Mouse (Mus musculus) stomach, embryonic 16.5 days (tissue): ENCODE measurements around the gene Slc51a. TPM values are rescaled to one million over a fixed set of nuclear protein-coding genes. Genes with fewer than 3 reads are reported as not detected.

Experiments
- ATAC-seq: fragments of 200-750 bp; cut with Nextera tagmentation; 2 replicates; pipeline ENCODE4 v1.8.0; 2017; ENCODE audit warnings: moderate number of reproducible peaks, moderate TSS enrichment; ENCODE audit not compliant: insufficient read depth, low FRiP score
- H3K27ac ChIP-seq: fragments of 300-500 bp; sonication (generic); 2 replicates; pipeline ENCODE4 v1.5.1; 2014; ENCODE audit warnings: low read length
- H3K27me3 ChIP-seq: fragments of 300-500 bp; sonication (generic); 2 replicates; pipeline ENCODE4 v1.6.1; 2014; ENCODE audit warnings: low read length, control low read depth, mixed read lengths; ENCODE audit not compliant: control insufficient read depth, insufficient read depth
- H3K36me3 ChIP-seq: fragments of 300-500 bp; sonication (generic); 2 replicates; pipeline ENCODE4 v1.6.1; 2014; ENCODE audit warnings: low read length; ENCODE audit not compliant: control insufficient read depth, insufficient read depth
- H3K4me1 ChIP-seq: fragments of 300-500 bp; sonication (generic); 2 replicates; pipeline ENCODE4 v1.6.1; 2014; ENCODE audit warnings: low read length, control low read depth, mixed read lengths; ENCODE audit not compliant: control insufficient read depth, insufficient read depth
- H3K4me2 ChIP-seq: fragments of 300-500 bp; sonication (generic); 2 replicates; pipeline ENCODE4 v1.6.1; 2014; ENCODE audit warnings: low read depth, low read length, mixed read lengths
- H3K4me3 ChIP-seq: fragments of 300-500 bp; sonication (generic); replicated peaks from 2 replicates; pipeline ENCODE4 v1.5.1; 2014; ENCODE audit warnings: mild to moderate bottlenecking, low read length
- H3K9ac ChIP-seq: fragments of 300-500 bp; sonication (generic); 2 replicates; pipeline ENCODE4 v1.6.1; 2014; ENCODE audit warnings: low read length
- H3K9me3 ChIP-seq: fragments of 300-500 bp; sonication (generic); replicated peaks from 2 replicates; pipeline ENCODE4 v1.6.1; 2016; ENCODE audit warnings: low read length, control low read depth; ENCODE audit not compliant: control insufficient read depth
- WGBS: fragments of 180-500 bp; shearing (Covaris S2); extraction: QIAGEN DNeasy Blood & Tissue Kit; methylation state at CpG from one replicate; pipeline ENCODE4 v1.1.7; 2014; 5-methylcytosine and 5-hydroxymethylcytosine counted together
- polyA plus RNA-seq: library from polyadenylated mRNA; unstranded; fragments of >200 nt; fragmentation: Nextera tagmentation; extraction: Ambion mirVana; gene quantifications from 2 replicates; pipeline ENCODE4 v1.2.1, GENCODE M21; 2015

Gene Slc51a
- polyA plus RNA-seq, 1 experiment from 2014 or later: 12.0 TPM

GRCm38 (mm10) chr16:32431047-32431591 lies 56.6 kb downstream of the Slc51a start:
- Histone ChIP-seq H3K4me1 (peaks cover 16% of the 10 kb centered on the region), H3K9me3 (no peaks in the 10 kb centered on the region), H3K27me3 (no peaks in the 10 kb centered on the region), H3K27ac (peak overlapping the region; percentile 90), H3K4me2 (peak overlapping the region; percentile 60), H3K36me3 (no peaks in the 10 kb centered on the region), H3K9ac (peak overlapping the region; percentile 93), H3K4me3 (peak overlapping the region; percentile 95)
- ATAC-seq: no peak
- WGBS: 1% methylated on average over 28 of the region's 28 CpGs

- peak; percentile 97 for ATAC-seq
- Histone ChIP-seq H3K9ac (peak within 1 kb of the TSS; percentile 93), H3K4me1 (peaks cover 16% of the 10 kb centered on the region), H3K36me3 (no peaks in the 10 kb centered on the region), H3K9me3 (no peaks in the 10 kb centered on the region), H3K27me3 (no peaks in the 10 kb centered on the region), H3K4me3 (peak within 1 kb of the TSS; percentile 95), H3K27ac (peak within 1 kb of the TSS; percentile 90), H3K4me2 (peak within 1 kb of the TSS; percentile 60)
- under 1% methylated on average over 54 of the region's 54 CpGs for WGBS
These were observed 57.1 kb downstream of the Slc51a start, which contains the start of gene Pcyt1a for GRCm38 (mm10) chr16:32430474-32431046. TSS of gene Pcyt1a (plus strand) at chr16:32430921.

- ATAC-seq: no peak
- 91% methylated on average over 3 of the region's 3 CpGs for WGBS
- no peak overlapping the region for H3K4me2 ChIP-seq
- no peak overlapping the region for H3K9ac ChIP-seq
- H3K27ac ChIP-seq: no peak overlapping the region
- H3K9me3 ChIP-seq: no peaks in the 10 kb centered on the region
- no peaks in the 10 kb centered on the region for H3K36me3 ChIP-seq
- peaks cover 16% of the 10 kb centered on the region for H3K4me1 ChIP-seq
- H3K27me3 ChIP-seq: no peaks in the 10 kb centered on the region
- H3K4me3 ChIP-seq: no peak overlapping the region
These were observed 60.2 kb downstream of the Slc51a start for GRCm38 (mm10) chr16:32427506-32427905.

Other genes with a start within 250 kb of the Slc51a start
- gene Fbxo45, start 240.7 kb downstream of the Slc51a start, polyA plus RNA-seq: 3.5 and 4.3 TPM in 2 replicates
- 18.4 and 19.5 TPM in 2 replicates for gene Wdr53, start 240.7 kb downstream of the Slc51a start, polyA plus RNA-seq
- 0.15 TPM in 1 of 2 replicates, not detected in the other for gene Smco1, start 216.4 kb downstream of the Slc51a start, polyA plus RNA-seq
- gene Rnf168, start 210.4 kb downstream of the Slc51a start, polyA plus RNA-seq: 18.4 and 18.6 TPM in 2 replicates
- 18.1 and 22.1 TPM in 2 replicates for gene Ubxn7, start 155.6 kb downstream of the Slc51a start, polyA plus RNA-seq
- not detected in 2 replicates for gene Tm4sf19, start 87.4 kb downstream of the Slc51a start, polyA plus RNA-seq
- gene Tctex1d2, start 68.2 kb downstream of the Slc51a start, polyA plus RNA-seq: 24.4 and 24.5 TPM in 2 replicates
- gene Pcyt1a, start 57.0 kb downstream of the Slc51a start, polyA plus RNA-seq: 42.0 and 54.3 TPM in 2 replicates
- gene Zdhhc19, start 8.4 kb upstream of the Slc51a start, polyA plus RNA-seq: 0.29 and 0.37 TPM in 2 replicates
- 68.3 and 69.7 TPM in 2 replicates for gene Tfrc, start 121.0 kb upstream of the Slc51a start, polyA plus RNA-seq
- 10.6 TPM in 2 replicates for gene Tnk2, start 156.0 kb upstream of the Slc51a start, polyA plus RNA-seq
- 5.6 and 6.4 TPM in 2 replicates for gene Muc4, start 248.0 kb upstream of the Slc51a start, polyA plus RNA-seq